Mouse (Mus musculus) splenic B cell, adult 2 months (primary cell): Measurements from ENCODE around the gene Gpr132.

Experiments
- DNase-seq: peaks from one replicate; pipeline ENCODE4 v3.0.0-alpha.2; 2011; ENCODE audit warnings: low read depth, low spot score
- H3K27me3 ChIP-seq: 2 replicates; pipeline ENCODE4 v1.6.1; 2012; ENCODE audit warnings: mild to moderate bottlenecking, low read length, moderate library complexity, mixed read lengths; ENCODE audit not compliant: control insufficient read depth, poor library complexity, insufficient read depth, severe bottlenecking
- H3K36me3 ChIP-seq: 2 replicates; pipeline ENCODE4 v1.6.1; 2012; ENCODE audit warnings: mild to moderate bottlenecking, low read length, moderate library complexity, mixed read lengths; ENCODE audit not compliant: control insufficient read depth, poor library complexity, insufficient read depth, severe bottlenecking

The Gpr132 gene

DNA sequence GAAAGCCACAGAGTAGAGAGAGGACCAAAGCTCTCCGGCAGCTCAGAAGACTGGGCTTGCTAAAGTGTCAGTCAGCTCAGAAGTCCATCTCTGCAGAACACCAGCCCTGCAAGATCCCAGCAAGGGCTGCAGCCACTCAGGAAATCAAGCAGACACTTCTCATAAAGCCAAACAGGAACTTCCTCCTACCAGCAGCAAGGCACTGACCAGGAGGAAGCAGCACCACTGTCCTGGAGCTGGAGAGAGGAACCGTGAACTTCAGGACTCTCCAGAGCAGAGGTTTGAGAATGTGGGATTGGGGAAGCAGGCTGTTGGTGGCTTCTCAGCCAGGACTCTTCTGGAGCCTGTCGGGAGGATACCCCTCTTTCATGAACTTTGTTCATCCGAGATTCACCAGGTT is 26.9 kb upstream of the Gpr132 start:
- no peaks in the 10 kb centered on the region for H3K36me3 ChIP-seq
- DNase-seq: peak; percentile 20
- H3K27me3 ChIP-seq: no peaks in the 10 kb centered on the region; the same call in 1 of the 2 replicates

DNA sequence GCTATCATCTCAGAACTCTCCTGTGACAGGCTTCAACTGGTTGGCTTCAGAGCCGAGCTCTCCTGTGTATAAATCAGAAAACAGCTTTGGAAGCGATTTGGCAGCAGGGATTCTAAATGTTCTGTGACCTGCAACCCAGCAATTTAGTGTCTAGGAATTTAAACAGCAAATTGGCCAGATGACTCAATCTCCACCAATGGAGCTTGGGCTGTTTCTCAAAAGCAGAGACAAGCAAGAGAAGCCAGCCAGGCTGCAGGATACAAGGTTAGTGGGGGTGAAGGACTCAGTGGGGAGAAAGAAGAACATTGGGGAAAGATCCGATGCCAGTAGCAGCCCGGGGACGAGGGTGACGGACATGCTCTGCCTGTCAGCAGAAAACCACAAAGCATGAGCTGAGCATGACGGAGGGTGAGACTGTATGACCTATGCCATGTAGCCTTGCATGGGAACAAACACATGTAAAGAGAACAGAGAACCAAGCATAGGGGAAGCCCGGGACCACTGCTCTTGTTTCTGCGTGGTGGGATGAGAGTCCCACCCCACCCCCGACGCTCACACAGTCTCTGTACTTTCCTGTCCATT is 26.4 kb upstream of the Gpr132 start:
- no peaks in the 10 kb centered on the region; the same call in 1 of the 2 replicates for H3K27me3 ChIP-seq
- no peaks in the 10 kb centered on the region for H3K36me3 ChIP-seq
- peak; percentile 64 for DNase-seq

- DNase-seq: no peak
These were observed 17.4 kb upstream of the Gpr132 start for GRCm38 (mm10) chr12:112885465-112885864.

GRCm38 (mm10) chr12:112881301-112881815 is 13.3 kb upstream of the Gpr132 start:
- no peak for DNase-seq
- Histone ChIP-seq H3K36me3 (no peaks in the 10 kb centered on the region; the same call in 1 of the 2 replicates), H3K27me3 (no peaks in the 10 kb centered on the region)

More at GRCm38 (mm10) chr12:112885465-112885864, 17.4 kb upstream of the Gpr132 start:
- no peaks in the 10 kb centered on the region for H3K27me3 ChIP-seq
- no peaks in the 10 kb centered on the region for H3K36me3 ChIP-seq

DNA sequence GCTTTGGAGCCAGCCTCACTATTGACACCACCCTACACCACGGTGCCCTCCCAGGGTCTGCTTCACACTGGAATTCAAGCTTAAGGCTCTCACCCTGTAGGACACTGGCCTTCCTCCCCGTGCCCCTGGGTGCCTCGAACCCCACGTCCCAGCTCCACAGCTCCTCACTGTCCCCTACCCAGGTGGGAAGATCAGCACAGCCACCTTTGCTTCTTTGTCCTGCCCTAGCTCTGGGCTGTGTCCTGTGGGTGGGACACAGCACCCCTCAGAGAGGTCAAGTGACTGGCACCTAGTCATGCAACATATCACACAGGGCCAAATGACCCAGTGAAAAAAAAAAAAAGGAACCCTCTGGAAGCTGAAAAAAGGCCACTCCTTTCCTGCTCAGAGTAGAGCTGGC is 12.6 kb upstream of the Gpr132 start:
- Histone ChIP-seq H3K27me3 (no peaks in the 10 kb centered on the region), H3K36me3 (no peaks in the 10 kb centered on the region; the same call in 1 of the 2 replicates)
- DNase-seq: no peak

DNA sequence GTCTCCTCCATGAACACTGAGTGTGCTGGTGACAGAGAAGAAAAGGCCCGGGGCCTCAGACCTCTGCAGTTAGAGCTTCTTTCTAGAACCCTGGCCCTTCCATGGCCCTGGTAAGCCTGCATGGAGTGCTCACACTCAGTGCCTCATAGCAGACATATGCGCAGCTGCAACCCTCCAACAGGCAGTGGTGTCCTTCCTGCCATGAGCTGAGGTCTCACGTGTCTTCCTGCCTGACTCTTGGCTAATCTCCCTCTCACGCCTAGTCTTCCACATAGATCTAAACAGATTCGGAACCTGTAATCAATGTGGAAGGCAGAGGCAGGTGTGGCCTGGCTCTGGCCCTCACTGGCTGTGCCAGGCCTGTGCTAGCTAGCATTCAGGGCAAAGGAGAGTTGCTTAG is 11.7 kb upstream of the Gpr132 start:
- H3K36me3 ChIP-seq: no peaks in the 10 kb centered on the region; the same call in 1 of the 2 replicates
- DNase-seq: no peak
- H3K27me3 ChIP-seq: no peaks in the 10 kb centered on the region

DNA sequence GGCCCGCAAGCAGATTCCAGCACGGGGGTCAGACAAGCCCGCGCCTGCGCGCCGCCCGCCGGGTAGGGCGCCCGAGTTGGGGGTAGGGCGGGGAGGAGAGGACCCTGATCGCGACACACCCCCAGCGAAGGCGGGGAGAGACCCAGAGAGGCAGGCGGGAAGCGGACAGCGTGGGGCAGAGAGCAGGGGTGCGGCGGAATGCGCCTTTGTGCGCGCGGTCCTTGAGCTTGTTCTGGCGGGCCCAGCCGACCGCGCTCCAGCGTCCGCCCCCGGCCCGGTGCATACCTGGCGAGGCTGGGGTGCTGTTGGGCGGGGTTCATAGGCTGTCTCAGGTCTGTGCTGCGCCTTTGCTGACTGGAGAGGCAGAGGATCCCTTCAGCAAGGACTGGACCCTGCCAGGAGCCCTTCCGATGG is 9.6 kb upstream of the Gpr132 start:
- DNase-seq: no peak
- H3K36me3 ChIP-seq: no peaks in the 10 kb centered on the region; the same call in 1 of the 2 replicates
- H3K27me3 ChIP-seq: no peaks in the 10 kb centered on the region

DNA sequence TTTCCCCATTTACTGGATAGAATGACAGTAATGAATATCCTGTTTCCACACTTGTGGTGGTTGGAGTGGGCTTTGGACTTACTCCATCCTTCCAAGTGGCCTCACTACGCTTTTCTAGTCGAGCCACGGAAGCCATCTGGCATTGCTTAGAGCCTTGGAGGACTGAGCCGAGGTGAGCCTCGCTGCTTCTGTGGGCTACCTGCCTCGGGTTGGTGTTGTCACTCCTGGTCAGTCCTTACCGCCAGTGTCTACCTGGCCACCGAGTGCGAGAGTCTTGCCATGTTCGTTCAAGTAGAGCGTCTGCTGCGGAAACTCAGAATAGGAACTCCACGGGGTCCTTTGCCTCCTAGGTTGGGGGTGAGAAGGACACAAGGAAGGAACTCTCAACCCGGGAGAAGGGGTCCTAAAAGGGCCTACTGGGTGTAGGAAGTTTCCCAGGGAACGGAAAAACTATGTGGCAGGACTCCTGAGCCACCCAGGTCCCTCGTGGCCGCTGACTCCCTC is 9.1 kb upstream of the Gpr132 start:
- no peak for DNase-seq
- Histone ChIP-seq H3K27me3 (no peaks in the 10 kb centered on the region), H3K36me3 (no peaks in the 10 kb centered on the region; the same call in 1 of the 2 replicates)

DNA sequence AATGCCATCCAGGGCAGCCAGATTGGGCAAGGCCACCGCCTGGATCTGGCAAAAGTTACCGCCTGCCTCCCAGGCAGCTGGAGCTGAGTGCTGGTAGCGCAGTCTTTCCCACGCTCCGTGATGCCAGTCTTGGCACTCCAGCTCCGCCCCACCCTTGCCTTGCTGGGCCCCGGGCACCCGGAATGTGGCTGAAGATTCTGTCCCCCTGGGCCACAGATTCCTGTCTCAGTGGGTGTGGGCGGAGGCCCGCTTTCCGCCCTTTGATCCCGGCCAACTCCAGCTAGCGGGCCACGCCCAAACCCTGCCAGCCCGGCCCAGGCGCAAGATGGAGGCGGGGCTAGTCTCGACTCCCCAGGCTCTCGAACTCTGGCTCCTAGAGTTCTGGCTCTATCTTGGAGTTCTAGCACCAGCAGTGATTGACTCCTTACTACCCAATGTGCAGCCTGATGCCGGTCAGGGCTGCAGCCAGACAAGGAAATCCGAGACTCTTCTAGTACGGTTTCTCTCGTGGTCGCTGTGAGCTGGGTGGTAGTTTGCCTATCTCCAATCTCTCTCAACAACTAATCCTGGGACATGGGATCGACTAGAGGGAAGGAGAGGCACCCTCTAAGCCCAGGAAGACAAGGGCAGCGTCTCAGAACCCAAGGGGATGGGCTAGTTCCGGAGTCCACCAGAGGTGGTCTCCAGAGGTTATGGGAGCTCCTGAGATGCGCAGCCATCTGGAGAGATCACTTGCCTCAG is 8.5 kb upstream of the Gpr132 start:
- H3K36me3 ChIP-seq: no peaks in the 10 kb centered on the region; the same call in 1 of the 2 replicates
- no peaks in the 10 kb centered on the region for H3K27me3 ChIP-seq
- no peak for DNase-seq

DNA sequence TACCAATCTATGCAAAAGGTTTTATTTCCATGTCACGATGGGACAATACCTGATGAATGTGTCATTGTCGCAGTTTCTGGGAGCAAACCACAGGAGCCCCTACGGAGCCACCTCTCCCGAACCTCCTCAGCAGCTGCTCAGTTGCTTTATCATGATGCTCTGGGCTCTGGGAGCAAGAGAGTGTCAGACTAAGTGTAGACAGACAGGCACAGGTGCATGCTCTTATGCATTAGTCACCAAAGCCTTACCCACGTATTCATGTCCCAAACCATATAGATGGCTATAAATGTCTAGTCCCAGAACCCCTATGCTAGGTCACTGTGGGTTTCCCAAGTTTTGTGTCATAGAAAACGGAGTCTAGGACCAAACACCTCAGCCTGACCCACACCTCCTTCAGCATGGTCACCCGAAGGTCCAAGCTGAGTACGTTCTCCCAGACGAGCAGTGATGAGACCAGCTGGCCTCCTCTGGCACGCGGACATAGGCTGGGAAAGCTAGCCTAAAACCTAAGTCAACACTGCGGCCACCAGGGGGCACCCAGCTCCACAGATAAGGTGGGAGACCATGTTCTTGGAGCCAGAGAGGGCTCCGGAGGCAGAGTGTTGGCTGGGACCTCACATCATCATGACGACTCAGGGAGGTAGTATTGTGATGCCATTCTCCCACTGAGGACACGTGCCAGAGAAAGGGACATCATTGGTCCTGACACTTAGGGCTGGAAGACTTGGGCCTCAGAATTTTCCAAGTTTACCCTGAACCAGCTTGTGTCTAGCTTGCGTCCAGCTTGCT is 7.4 kb upstream of the Gpr132 start:
- DNase-seq: peak; percentile 89
- Histone ChIP-seq H3K36me3 (no peaks in the 10 kb centered on the region; the same call in 1 of the 2 replicates), H3K27me3 (no peaks in the 10 kb centered on the region)

DNA sequence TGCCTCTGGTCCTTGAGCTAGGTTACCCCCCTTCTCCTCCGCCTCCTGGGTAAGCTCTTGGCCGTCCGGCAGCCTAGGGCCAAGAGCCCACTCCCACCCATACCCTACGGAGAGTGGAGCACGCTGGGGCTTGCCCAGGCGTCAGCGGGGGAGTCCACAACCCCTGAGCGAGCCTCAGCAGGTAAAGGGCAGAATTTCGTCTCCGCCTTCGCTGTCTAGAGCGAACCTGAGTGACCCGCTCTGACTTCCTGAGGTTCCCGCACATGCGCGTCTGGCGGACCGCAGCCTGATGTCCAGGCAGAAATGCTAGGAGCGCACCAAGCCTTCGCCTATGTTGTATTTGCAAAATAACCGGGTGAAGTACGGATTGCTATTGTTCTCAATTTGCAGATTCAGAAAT is 6.2 kb upstream of the Gpr132 start:
- H3K27me3 ChIP-seq: no peaks in the 10 kb centered on the region
- no peaks in the 10 kb centered on the region; the same call in 1 of the 2 replicates for H3K36me3 ChIP-seq
- no peak for DNase-seq

DNA sequence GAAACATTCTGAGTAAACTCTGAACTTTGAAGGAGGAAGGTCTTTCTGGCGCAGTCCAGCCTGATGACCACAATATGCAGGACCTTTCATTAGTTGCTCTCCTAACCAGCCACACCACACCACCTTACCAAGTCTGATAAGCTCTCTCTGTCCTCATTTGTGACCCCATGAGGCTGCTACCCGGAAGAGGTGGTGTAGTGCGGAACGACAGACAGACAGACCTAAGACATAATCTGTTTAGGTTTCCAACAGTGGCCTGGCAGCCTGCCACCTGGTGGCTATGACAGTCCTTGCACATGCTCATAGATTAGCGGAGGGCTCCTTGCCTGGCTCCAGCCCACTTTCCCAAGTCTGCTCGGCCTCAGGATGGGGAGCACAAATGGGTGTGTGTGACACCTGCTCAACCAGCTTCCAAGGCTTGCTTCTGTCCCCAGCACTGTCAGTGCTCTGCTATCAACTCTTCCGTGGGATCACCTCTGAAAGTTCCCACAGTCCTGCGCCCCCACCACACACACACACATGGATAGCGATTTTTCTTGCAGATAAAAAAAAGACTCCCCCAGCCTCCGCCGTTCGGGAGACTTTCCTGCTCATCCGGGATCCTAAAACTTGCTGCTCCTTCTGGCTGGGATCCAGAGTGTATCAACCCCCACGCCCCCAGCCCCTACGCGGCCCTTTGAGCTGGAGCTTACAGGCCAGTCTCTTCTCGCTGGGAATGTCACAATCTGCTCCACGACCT is 5.6 kb upstream of the Gpr132 start:
- H3K27me3 ChIP-seq: no peaks in the 10 kb centered on the region
- peak; percentile 85 for DNase-seq
- H3K36me3 ChIP-seq: no peaks in the 10 kb centered on the region; the same call in 1 of the 2 replicates

DNA sequence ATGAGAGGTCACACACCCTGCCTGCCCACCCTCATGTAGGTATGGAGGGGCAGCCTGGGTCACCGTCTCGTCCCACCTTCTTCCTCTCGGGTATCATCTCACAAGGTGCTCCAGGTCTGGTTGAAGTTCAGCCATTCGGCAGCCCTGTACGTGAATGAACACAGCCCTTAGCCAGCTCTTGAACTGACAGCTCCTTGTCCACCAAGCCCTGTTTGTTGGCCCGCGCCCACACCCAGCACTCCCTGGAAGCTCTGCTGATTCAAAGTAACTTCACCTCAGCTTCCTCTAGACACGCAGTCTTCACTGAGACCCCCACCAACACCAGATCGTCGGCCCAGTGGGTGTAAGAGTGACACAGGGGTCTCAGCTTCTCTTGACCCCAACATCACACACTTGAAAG is 5.0 kb upstream of the Gpr132 start:
- Histone ChIP-seq H3K36me3 (no peaks in the 10 kb centered on the region; the same call in 1 of the 2 replicates), H3K27me3 (no peaks in the 10 kb centered on the region)
- DNase-seq: no peak

GRCm38 (mm10) chr12:112871272-112871671 is 3.2 kb upstream of the Gpr132 start:
- DNase-seq: no peak
- no peaks in the 10 kb centered on the region for H3K27me3 ChIP-seq
- H3K36me3 ChIP-seq: no peaks in the 10 kb centered on the region
